Mouse (Mus musculus): ENCODE results near the gene Cped1.
"Not testable (repeated sequence)": the region's sequence is repeated elsewhere in the genome, so short reads cannot be mapped to it uniquely, and the experiment has no call there.

Gene Cped1

GRCm38 (mm10) chr6:22235133-22235532 lies 249.4 kb downstream of the Cped1 start:
- peak; percentile 9 for DNase-seq

GRCm38 (mm10) chr6:22243321-22243720 lies 257.6 kb downstream of the Cped1 start:
- no peak for DNase-seq

GRCm38 (mm10) chr6:22246696-22247095 lies 261.0 kb downstream of the Cped1 start:
- no peak for DNase-seq

- no peak for DNase-seq
Observed at GRCm38 (mm10) chr6:22258784-22259183, 273.1 kb downstream of the Cped1 start.

GRCm38 (mm10) chr6:22262519-22262918 lies 276.8 kb downstream of the Cped1 start:
- no peak for DNase-seq

GRCm38 (mm10) chr6:22264094-22264493 lies 278.4 kb downstream of the Cped1 start:
- DNase-seq: not testable (repeated sequence)

- DNase-seq: no peak
Observed at GRCm38 (mm10) chr6:22266018-22266417, 280.3 kb downstream of the Cped1 start.

- DNase-seq: no peak
Observed at GRCm38 (mm10) chr6:22267807-22268667, 282.3 kb downstream of the Cped1 start.

GRCm38 (mm10) chr6:22268677-22269076 lies 283.0 kb downstream of the Cped1 start:
- no peak for DNase-seq

GRCm38 (mm10) chr6:22269840-22270521 lies 284.3 kb downstream of the Cped1 start:
- no peak for DNase-seq

GRCm38 (mm10) chr6:22277941-22278340 lies 292.2 kb downstream of the Cped1 start:
- no peak for DNase-seq

GRCm38 (mm10) chr6:22280217-22280861 lies 294.6 kb downstream of the Cped1 start:
- peak; percentile 52 for DNase-seq

- DNase-seq: no peak
Observed at GRCm38 (mm10) chr6:22282405-22282804, 296.7 kb downstream of the Cped1 start.

GRCm38 (mm10) chr6:22288004-22288736 lies 302.5 kb downstream of the Cped1 start, which contains the start of gene Wnt16:
Gene Wnt16 (plus strand): TSS chr6:22288227.
- peak; percentile 8 for DNase-seq

- DNase-seq: peak; percentile 28
Observed at GRCm38 (mm10) chr6:22288737-22289460, 303.2 kb downstream of the Cped1 start.

GRCm38 (mm10) chr6:22289461-22290021 lies 303.8 kb downstream of the Cped1 start:
- DNase-seq: no peak

- no peak for DNase-seq
Observed at GRCm38 (mm10) chr6:22290790-22291189, 305.1 kb downstream of the Cped1 start.

- DNase-seq: no peak
Observed at GRCm38 (mm10) chr6:22292056-22292455, 306.3 kb downstream of the Cped1 start.

- no peak for DNase-seq
Observed at GRCm38 (mm10) chr6:22293922-22294321, 308.2 kb downstream of the Cped1 start.

- no peak for DNase-seq
Observed at GRCm38 (mm10) chr6:22297028-22297427, 311.3 kb downstream of the Cped1 start.

- no peak for DNase-seq
Observed at GRCm38 (mm10) chr6:22298059-22298458, 312.3 kb downstream of the Cped1 start.
